Mouse (Mus musculus) midbrain, embryonic 14.5 days (tissue): Measurements from ENCODE around the gene Bloc1s3. TPM values are rescaled to one million over a fixed set of nuclear protein-coding genes. Genes with fewer than 3 reads are reported as not detected.

Experiments
- ATAC-seq: fragments of 200-750 bp; cut with Nextera tagmentation; 2 replicates; pipeline ENCODE4 v1.8.0; 2017; ENCODE audit warnings: moderate number of reproducible peaks, moderate library complexity; ENCODE audit not compliant: low FRiP score, low TSS enrichment
- DNase-seq: peaks from one replicate; pipeline ENCODE4 v3.0.0-alpha.2; 2015
- H3K27ac ChIP-seq: fragments of 300-500 bp; sonication (generic); replicated peaks from 2 replicates; pipeline ENCODE4 v1.5.1; 2014; ENCODE audit warnings: mild to moderate bottlenecking, low read depth, low read length, moderate library complexity
- H3K27me3 ChIP-seq: fragments of 300-500 bp; sonication (generic); 2 replicates; pipeline ENCODE4 v1.6.1; 2014; ENCODE audit warnings: low read length, control low read depth, mixed read lengths; ENCODE audit not compliant: control insufficient read depth, insufficient read depth
- H3K36me3 ChIP-seq: fragments of 300-500 bp; sonication (generic); 2 replicates; pipeline ENCODE4 v1.6.1; 2014; ENCODE audit warnings: low read length, control low read depth; ENCODE audit not compliant: control insufficient read depth, insufficient read depth
- H3K4me1 ChIP-seq: fragments of 300-500 bp; sonication (generic); 2 replicates; pipeline ENCODE4 v1.6.1; 2014; ENCODE audit warnings: mild to moderate bottlenecking, antibody characterized with exemption, low read length, control low read depth; ENCODE audit not compliant: control insufficient read depth, insufficient read depth
- H3K4me2 ChIP-seq: fragments of 300-500 bp; sonication (generic); 2 replicates; pipeline ENCODE4 v1.6.1; 2014; ENCODE audit warnings: mild to moderate bottlenecking, low read length, moderate library complexity
- H3K4me3 ChIP-seq: fragments of 300-500 bp; sonication (generic); replicated peaks from 2 replicates; pipeline ENCODE4 v1.5.1; 2014; ENCODE audit warnings: low read depth, low read length
- H3K9ac ChIP-seq: fragments of 300-500 bp; sonication (generic); replicated peaks from 2 replicates; pipeline ENCODE4 v1.6.1; 2014; ENCODE audit warnings: mild to moderate bottlenecking, low read length, moderate library complexity
- H3K9me3 ChIP-seq: fragments of 300-500 bp; sonication (generic); 2 replicates; pipeline ENCODE4 v1.6.1; 2016; ENCODE audit warnings: low read length, control low read depth, mixed read lengths; ENCODE audit not compliant: control insufficient read depth
- WGBS: fragments of 180-500 bp; shearing (Covaris S2); extraction: QIAGEN DNeasy Blood & Tissue Kit; methylation state at CpG from one replicate; pipeline ENCODE4 v1.1.7; 2014; 5-methylcytosine and 5-hydroxymethylcytosine counted together
- polyA plus RNA-seq: library from polyadenylated mRNA; unstranded; fragments of >200 nt; fragmentation: Nextera tagmentation; extraction: Ambion mirVana; gene quantifications from 2 replicates; pipeline ENCODE4 v1.2.1, GENCODE M21; 2014

Bloc1s3 gene
- polyA plus RNA-seq, 1 experiment from 2014 or later, result 2.5 TPM

- WGBS, result 57% methylated on average over 5 of the region's 5 CpGs
- no peak for DNase-seq
- no peak overlapping the region for H3K27ac ChIP-seq
- H3K4me2 ChIP-seq, result no peak overlapping the region
- H3K27me3 ChIP-seq, result peaks cover 7% of the 10 kb centered on the region; the same call in 1 of the 2 replicates
- H3K4me3 ChIP-seq, result no peak overlapping the region
- H3K4me1 ChIP-seq, result no peaks in the 10 kb centered on the region
- no peak overlapping the region for H3K9ac ChIP-seq
- H3K36me3 ChIP-seq, result no peaks in the 10 kb centered on the region
- ATAC-seq, result no peak
- no peaks in the 10 kb centered on the region for H3K9me3 ChIP-seq
Measured at GRCm38 (mm10) chr7:19496214-19496555, 12.0 kb downstream of the Bloc1s3 start.

GRCm38 (mm10) chr7:19495521-19496213 is 12.5 kb downstream of the Bloc1s3 start:
- Histone ChIP-seq H3K4me3 (no peak overlapping the region), H3K36me3 (no peaks in the 10 kb centered on the region), H3K9ac (no peak overlapping the region), H3K27ac (no peak overlapping the region), H3K4me2 (no peak overlapping the region), H3K9me3 (no peaks in the 10 kb centered on the region), H3K27me3 (peaks cover 11% of the 10 kb centered on the region; the same call in 1 of the 2 replicates), H3K4me1 (no peaks in the 10 kb centered on the region)
- no peak for DNase-seq
- 73% methylated on average over 20 of the region's 20 CpGs for WGBS
- ATAC-seq, result no peak

- Histone ChIP-seq H3K27me3 (peaks cover 17% of the 10 kb centered on the region; the same call in 1 of the 2 replicates), H3K4me2 (no peak overlapping the region), H3K36me3 (no peaks in the 10 kb centered on the region), H3K4me3 (no peak overlapping the region), H3K4me1 (no peaks in the 10 kb centered on the region), H3K27ac (no peak overlapping the region), H3K9me3 (no peaks in the 10 kb centered on the region), H3K9ac (no peak overlapping the region)
- DNase-seq, result no peak
- no peak for ATAC-seq
- WGBS, result 86% methylated on average over 25 of the region's 25 CpGs
Measured at GRCm38 (mm10) chr7:19494751-19495474, 13.3 kb downstream of the Bloc1s3 start.

- WGBS, result 2% methylated on average over 26 of the region's 26 CpGs
- Histone ChIP-seq H3K36me3 (no peaks in the 10 kb centered on the region), H3K4me3 (no peak overlapping the region), H3K9ac (no peak overlapping the region; the same call in 1 of the 2 replicates), H3K4me2 (peak overlapping the region; percentile 44), H3K9me3 (no peaks in the 10 kb centered on the region), H3K4me1 (0 out of 2 replicates have a peak, but pooled peaks cover 3% of the 10 kb centered on the region), H3K27me3 (peaks cover 36% of the 10 kb centered on the region), H3K27ac (no peak overlapping the region)
- DNase-seq, result peak; percentile 43
- ATAC-seq, result no peak
Measured at GRCm38 (mm10) chr7:19491731-19492130, 16.4 kb downstream of the Bloc1s3 start.

GRCm38 (mm10) chr7:19489525-19489924 is 18.6 kb downstream of the Bloc1s3 start:
- H3K4me1 ChIP-seq, result 0 out of 2 replicates have a peak, but pooled peaks cover 3% of the 10 kb centered on the region
- peaks cover 36% of the 10 kb centered on the region for H3K27me3 ChIP-seq
- H3K9me3 ChIP-seq, result no peaks in the 10 kb centered on the region
- H3K4me2 ChIP-seq, result peak overlapping the region; percentile 48
- no peak overlapping the region for H3K27ac ChIP-seq
- ATAC-seq, result peak; percentile 37; the same call in 1 of the 2 replicates
- H3K36me3 ChIP-seq, result no peaks in the 10 kb centered on the region
- peak; percentile 55 for DNase-seq
- peak overlapping the region; percentile 25 for H3K4me3 ChIP-seq
- WGBS, result 2% methylated on average over 31 of the region's 31 CpGs
- peak overlapping the region; percentile 44 for H3K9ac ChIP-seq

GRCm38 (mm10) chr7:19486549-19486948 is 21.6 kb downstream of the Bloc1s3 start:
- DNase-seq, result no peak
- Histone ChIP-seq H3K4me2 (no peak overlapping the region), H3K4me1 (0 out of 2 replicates have a peak, but pooled peaks cover 3% of the 10 kb centered on the region), H3K9me3 (no peaks in the 10 kb centered on the region), H3K36me3 (no peaks in the 10 kb centered on the region), H3K27ac (no peak overlapping the region), H3K27me3 (peaks cover 33% of the 10 kb centered on the region), H3K9ac (no peak overlapping the region), H3K4me3 (no peak overlapping the region)
- ATAC-seq, result no peak
- 96% methylated on average over 7 of the region's 7 CpGs for WGBS

GRCm38 (mm10) chr7:19485488-19485887 is 22.7 kb downstream of the Bloc1s3 start:
- DNase-seq, result no peak
- no peak overlapping the region for H3K4me3 ChIP-seq
- H3K27me3 ChIP-seq, result peaks cover 24% of the 10 kb centered on the region
- H3K4me2 ChIP-seq, result no peak overlapping the region
- no peak for ATAC-seq
- H3K4me1 ChIP-seq, result 0 out of 2 replicates have a peak, but pooled peaks cover 3% of the 10 kb centered on the region
- no peak overlapping the region for H3K27ac ChIP-seq
- H3K9me3 ChIP-seq, result no peaks in the 10 kb centered on the region
- no peaks in the 10 kb centered on the region for H3K36me3 ChIP-seq
- no peak overlapping the region for H3K9ac ChIP-seq
- 92% methylated on average over 1 of the region's 1 CpGs for WGBS

- Histone ChIP-seq H3K27ac (no peak overlapping the region), H3K4me3 (no peak overlapping the region), H3K36me3 (no peaks in the 10 kb centered on the region), H3K27me3 (peaks cover 5% of the 10 kb centered on the region), H3K9ac (no peak overlapping the region), H3K4me1 (no peaks in the 10 kb centered on the region), H3K9me3 (no peaks in the 10 kb centered on the region), H3K4me2 (no peak overlapping the region)
- DNase-seq (no peak), ATAC-seq (no peak)
- WGBS, result 82% methylated on average over 8 of the region's 8 CpGs
Measured at GRCm38 (mm10) chr7:19483281-19483680, 24.9 kb downstream of the Bloc1s3 start.
